Mouse (Mus musculus) liver, adult 2 months (tissue): ENCODE data around the gene Slain1.

Experiments used
- CTCF ChIP-seq: fragments of 200-500 bp; IDR thresholded peaks from 2 replicates; pipeline ENCODE4 v1.5.1; 2011; ENCODE audit warnings: low read depth, low read length, control low read depth
- POLR2A ChIP-seq: fragments of 200-500 bp; IDR thresholded peaks from 2 replicates; pipeline ENCODE4 v1.6.1; 2011; ENCODE audit warnings: low read length, control low read depth; ENCODE audit not compliant: insufficient read depth; ENCODE audit errors: extremely low read depth

- TF ChIP-seq CTCF (no peak), POLR2A (no peak)
Observed at GRCm38 (mm10) chr14:103729760-103730367, 79.8 kb downstream of the Slain1 start.
